Mouse (Mus musculus) ES-Bruce4 (cell line): ENCODE data around the gene Acot7. TPM values are rescaled to one million over a fixed set of nuclear protein-coding genes. Genes with fewer than 3 reads are reported as not detected.

Experiments used
- H3K27ac ChIP-seq: 2 replicates; pipeline ENCODE4 v1.5.1; 2012; ENCODE audit warnings: low read length, inconsistent platforms; ENCODE audit not compliant: insufficient read depth
- H3K27me3 ChIP-seq: 2 replicates; pipeline ENCODE4 v1.6.1; 2012; ENCODE audit warnings: mild to moderate bottlenecking, low read length, inconsistent platforms; ENCODE audit not compliant: control insufficient read depth, poor library complexity, insufficient read depth, severe bottlenecking
- H3K36me3 ChIP-seq: 2 replicates; pipeline ENCODE4 v1.6.1; 2012; ENCODE audit warnings: inconsistent platforms, mild to moderate bottlenecking, low read length, moderate library complexity; ENCODE audit not compliant: control insufficient read depth, poor library complexity, insufficient read depth, severe bottlenecking
- H3K4me1 ChIP-seq: one replicate; pipeline ENCODE4 v1.8.1; 2011; ENCODE audit warnings: low read length; ENCODE audit not compliant: control insufficient read depth, insufficient read depth
- H3K4me3 ChIP-seq: 2 replicates; pipeline ENCODE4 v1.5.1; 2011; ENCODE audit warnings: low read depth, mild to moderate bottlenecking, low read length
- H3K9ac ChIP-seq: 2 replicates; pipeline ENCODE4 v1.6.1; 2012; ENCODE audit warnings: low read depth, mild to moderate bottlenecking, inconsistent platforms; ENCODE audit not compliant: poor library complexity, severe bottlenecking
- H3K9me3 ChIP-seq: replicated peaks from 2 replicates; pipeline ENCODE4 v1.6.1; 2012; ENCODE audit warnings: mild to moderate bottlenecking, low read length, inconsistent platforms; ENCODE audit not compliant: control insufficient read depth, poor library complexity, insufficient read depth, severe bottlenecking
- CTCF ChIP-seq: IDR thresholded peaks from one replicate; pipeline ENCODE4 v1.8.1; 2011; ENCODE audit warnings: low read depth, low read length
- EP300 ChIP-seq: IDR thresholded peaks from 2 replicates; pipeline ENCODE4 v1.6.1; 2011; ENCODE audit warnings: low read depth, low read length; ENCODE audit not compliant: insufficient read depth
- POLR2A ChIP-seq: IDR thresholded peaks from one replicate; pipeline ENCODE4 v1.8.1; 2011; ENCODE audit warnings: low read length; ENCODE audit not compliant: insufficient read depth
- polyA plus RNA-seq: library from polyadenylated mRNA; stranded (reverse); fragments of >200 nt; gene quantifications from 2 replicates; pipeline ENCODE4 v1.2.4, GENCODE M21; 2011; ENCODE audit warnings: low read depth; ENCODE audit not compliant: missing spikeins, insufficient read depth, insufficient read length

Gene Acot7
- polyA plus RNA-seq, 1 experiment: 49.5 TPM

DNA sequence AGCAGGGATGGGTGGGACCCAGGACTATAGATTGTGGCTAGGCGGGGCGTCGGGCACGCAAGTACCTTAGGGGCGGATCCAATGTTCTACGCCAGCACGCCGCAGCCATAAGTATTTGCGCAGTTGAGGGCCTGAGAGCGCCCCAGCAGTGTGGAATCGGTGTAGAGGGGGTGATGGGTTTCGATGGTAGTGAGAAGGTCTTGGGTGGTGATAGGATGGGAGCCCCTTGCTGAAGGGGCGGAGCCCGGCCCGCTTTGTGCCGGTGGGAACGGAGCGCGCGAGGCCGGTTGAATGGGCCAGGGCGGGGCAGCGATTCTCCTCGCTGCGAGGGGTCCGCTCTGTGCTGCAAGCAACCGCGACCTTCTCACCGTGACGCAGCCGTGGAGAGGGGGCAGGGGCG lies 108.2 kb downstream of the Acot7 start:
- H3K27me3 ChIP-seq: 0 out of 2 replicates have a peak, but pooled peaks cover 2% of the 10 kb centered on the region
- no peak overlapping the region for H3K9ac ChIP-seq
- H3K27ac ChIP-seq: no peak overlapping the region
- H3K9me3 ChIP-seq: no peaks in the 10 kb centered on the region
- H3K4me3 ChIP-seq: peak overlapping the region; percentile 32
- H3K4me1 ChIP-seq: peaks cover 8% of the 10 kb centered on the region
- TF ChIP-seq CTCF (no peak), POLR2A (no peak), EP300 (no peak)
- no peaks in the 10 kb centered on the region for H3K36me3 ChIP-seq

DNA sequence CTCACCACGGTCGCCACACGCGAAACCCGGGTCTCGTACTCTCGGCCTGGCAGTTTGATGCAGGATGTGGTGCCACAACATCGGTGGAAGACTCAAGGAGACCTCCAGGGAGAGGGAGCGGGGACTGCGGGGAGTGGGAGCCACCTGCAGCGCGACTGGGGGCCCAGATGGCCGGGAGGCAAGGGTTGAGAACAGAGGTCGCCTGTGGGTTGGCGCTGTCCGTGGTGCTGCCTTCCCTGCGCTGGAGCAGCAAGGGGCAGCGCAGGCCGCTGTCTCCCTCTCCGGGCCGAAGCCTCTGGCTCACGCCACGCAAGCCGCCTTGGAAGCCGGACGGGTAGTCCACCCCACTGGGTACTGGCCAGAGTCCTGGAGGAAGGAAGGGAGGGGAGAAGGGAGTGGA lies 109.0 kb downstream of the Acot7 start:
- 0 out of 2 replicates have a peak, but pooled peaks cover 2% of the 10 kb centered on the region for H3K27me3 ChIP-seq
- H3K36me3 ChIP-seq: no peaks in the 10 kb centered on the region
- no peak overlapping the region for H3K27ac ChIP-seq
- no peak overlapping the region for H3K9ac ChIP-seq
- TF ChIP-seq CTCF (no peak), POLR2A (no peak), EP300 (no peak)
- peaks cover 10% of the 10 kb centered on the region for H3K4me1 ChIP-seq
- H3K9me3 ChIP-seq: no peaks in the 10 kb centered on the region
- H3K4me3 ChIP-seq: peak overlapping the region; percentile 32; the same call in 1 of the 2 replicates

DNA sequence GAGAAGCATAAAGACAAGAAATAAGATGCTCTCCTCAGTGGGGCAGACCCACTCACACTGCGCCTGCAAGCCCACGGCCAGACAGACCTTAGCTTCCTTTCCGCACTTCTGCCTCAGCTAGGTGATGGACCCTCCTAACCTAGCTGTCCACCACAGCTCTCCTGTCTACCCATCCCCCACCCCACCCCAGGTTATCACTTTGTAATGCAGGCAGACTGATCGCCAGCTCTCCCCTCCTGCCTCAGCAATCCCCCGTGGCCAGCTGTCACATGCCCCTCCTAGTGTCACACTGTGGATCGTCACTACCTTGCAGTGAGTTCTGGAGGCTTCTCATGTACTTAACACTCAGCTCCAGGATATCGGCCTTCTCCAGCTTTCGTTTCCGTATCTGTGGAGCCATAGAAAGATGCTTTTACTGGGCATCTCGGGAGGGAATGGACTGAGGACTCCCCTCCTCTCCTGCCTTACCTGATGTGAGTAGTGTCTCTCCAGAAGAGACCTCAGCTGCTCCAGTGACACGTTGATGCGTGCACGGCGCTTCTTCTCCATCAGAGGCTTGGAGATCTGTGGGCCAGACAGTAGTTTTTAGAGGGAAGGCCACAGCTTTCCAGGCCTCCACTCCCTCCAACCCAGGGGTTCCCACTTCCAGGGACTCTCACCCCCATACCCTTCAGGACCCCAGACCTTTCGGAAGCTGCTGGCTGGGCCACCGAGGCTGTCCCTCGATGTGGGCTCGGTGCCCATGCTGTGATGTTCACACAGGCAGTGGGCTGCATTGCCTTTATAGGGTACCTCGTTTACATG lies 109.6 kb downstream of the Acot7 start:
- no peak overlapping the region for H3K4me3 ChIP-seq
- 0 out of 2 replicates have a peak, but pooled peaks cover 1% of the 10 kb centered on the region for H3K27me3 ChIP-seq
- TF ChIP-seq CTCF (no peak), POLR2A (no peak), EP300 (no peak)
- no peaks in the 10 kb centered on the region for H3K36me3 ChIP-seq
- H3K4me1 ChIP-seq: peaks cover 10% of the 10 kb centered on the region
- no peaks in the 10 kb centered on the region for H3K9me3 ChIP-seq
- no peak overlapping the region for H3K27ac ChIP-seq
- no peak overlapping the region for H3K9ac ChIP-seq

DNA sequence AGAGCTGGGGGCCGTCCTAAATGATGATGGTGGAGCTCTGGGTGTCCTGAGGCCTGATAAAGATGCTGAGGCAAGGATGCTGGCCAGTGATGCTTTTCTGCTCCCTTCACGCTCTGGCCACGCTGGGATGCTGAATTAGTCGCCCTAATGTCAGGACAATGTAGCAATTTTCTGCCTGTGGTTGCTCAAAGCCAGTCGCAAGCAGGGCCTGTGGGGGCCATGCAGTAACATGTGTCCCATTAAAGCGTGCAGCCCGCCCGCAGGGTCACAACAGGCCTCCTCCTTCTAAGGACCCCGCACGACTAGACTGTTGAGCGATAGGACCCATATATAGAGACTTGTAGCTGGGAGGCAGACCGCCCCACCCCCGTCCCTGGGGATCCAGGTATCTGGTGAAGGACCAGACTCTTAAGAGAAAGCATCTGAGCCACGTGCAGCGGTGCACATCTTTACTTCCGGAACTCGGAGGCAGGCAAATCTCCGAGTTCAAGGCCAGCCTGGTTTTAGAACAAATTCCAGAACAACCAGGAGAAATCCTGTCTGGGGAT lies 110.5 kb downstream of the Acot7 start:
- Histone ChIP-seq H3K27ac (no peak overlapping the region), H3K4me3 (no peak overlapping the region), H3K4me1 (peaks cover 12% of the 10 kb centered on the region), H3K9ac (no peak overlapping the region), H3K9me3 (no peaks in the 10 kb centered on the region), H3K36me3 (no peaks in the 10 kb centered on the region), H3K27me3 (no peaks in the 10 kb centered on the region)
- TF ChIP-seq POLR2A: no peak
- no peak for TF ChIP-seq CTCF
- no peak for TF ChIP-seq EP300

DNA sequence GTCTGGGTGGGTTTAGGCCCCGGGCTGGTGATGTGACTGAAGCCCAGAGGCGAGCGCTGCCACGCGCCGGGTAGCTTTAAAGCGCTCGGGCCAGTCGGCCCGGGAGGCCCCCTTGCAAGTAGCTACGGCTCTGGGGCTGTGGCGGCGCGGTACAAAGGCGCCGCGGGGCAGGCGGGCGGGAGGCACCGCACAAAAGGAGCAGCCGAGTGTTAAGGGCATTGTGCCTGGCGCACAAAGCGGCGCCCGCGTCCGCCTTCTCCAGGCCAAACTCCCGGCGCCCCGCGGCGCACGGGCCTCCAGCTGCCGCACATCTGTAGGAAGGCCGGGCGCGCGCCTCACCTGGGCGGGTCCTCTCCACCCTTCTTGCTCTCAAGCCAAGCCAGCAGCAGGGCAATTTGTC lies 112.5 kb downstream of the Acot7 start:
- Histone ChIP-seq H3K36me3 (no peaks in the 10 kb centered on the region), H3K9me3 (no peaks in the 10 kb centered on the region), H3K9ac (peak overlapping the region; percentile 55), H3K4me1 (peaks cover 12% of the 10 kb centered on the region), H3K4me3 (peak overlapping the region; percentile 18), H3K27ac (0 out of 2 replicates have a peak overlapping the region, but pooled peaks have one; percentile 11), H3K27me3 (no peaks in the 10 kb centered on the region)
- no peak for TF ChIP-seq CTCF
- peak; percentile 53; the same call in 1 of the 2 replicates for TF ChIP-seq EP300

DNA sequence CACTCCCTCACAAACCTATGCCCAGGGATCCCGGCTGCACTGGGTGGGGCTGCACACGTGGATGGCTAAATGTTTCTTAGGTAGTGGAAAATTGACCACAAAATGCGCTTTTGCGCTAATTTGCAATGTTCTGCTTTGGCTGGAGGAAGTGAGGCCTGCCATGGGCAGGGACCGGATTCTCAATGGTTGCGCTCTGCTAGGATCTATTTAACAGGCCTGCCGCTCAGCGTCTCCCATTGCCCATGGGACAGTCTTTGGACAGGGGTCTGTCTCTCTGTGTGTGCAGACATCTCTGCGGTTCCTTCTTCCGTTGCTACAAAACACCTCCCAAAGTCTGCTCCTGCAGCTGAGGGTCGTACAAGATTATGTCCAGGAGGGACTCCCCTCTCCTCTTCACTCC lies 113.1 kb downstream of the Acot7 start:
- Histone ChIP-seq H3K27ac (no peak overlapping the region), H3K36me3 (no peaks in the 10 kb centered on the region), H3K9me3 (no peaks in the 10 kb centered on the region), H3K9ac (no peak overlapping the region), H3K4me1 (peaks cover 12% of the 10 kb centered on the region), H3K4me3 (no peak overlapping the region), H3K27me3 (no peaks in the 10 kb centered on the region)
- TF ChIP-seq EP300 (no peak), POLR2A (no peak), CTCF (no peak)
